Mouse (Mus musculus) spleen, adult 2 months (tissue): Measurements from ENCODE around the gene Trpv2.

ENCODE experiments used
- CTCF ChIP-seq: fragments of 200-500 bp; IDR thresholded peaks from 2 replicates; pipeline ENCODE4 v1.5.1; 2011; ENCODE audit warnings: mild to moderate bottlenecking, inconsistent platforms; ENCODE audit not compliant: insufficient read depth, insufficient read length, insufficient replicate concordance; ENCODE audit errors: extremely low read depth
- POLR2A ChIP-seq: fragments of 200-500 bp; IDR thresholded peaks from 2 replicates; pipeline ENCODE4 v1.6.1; 2011; ENCODE audit warnings: low read depth, low read length, inconsistent platforms

DNA sequence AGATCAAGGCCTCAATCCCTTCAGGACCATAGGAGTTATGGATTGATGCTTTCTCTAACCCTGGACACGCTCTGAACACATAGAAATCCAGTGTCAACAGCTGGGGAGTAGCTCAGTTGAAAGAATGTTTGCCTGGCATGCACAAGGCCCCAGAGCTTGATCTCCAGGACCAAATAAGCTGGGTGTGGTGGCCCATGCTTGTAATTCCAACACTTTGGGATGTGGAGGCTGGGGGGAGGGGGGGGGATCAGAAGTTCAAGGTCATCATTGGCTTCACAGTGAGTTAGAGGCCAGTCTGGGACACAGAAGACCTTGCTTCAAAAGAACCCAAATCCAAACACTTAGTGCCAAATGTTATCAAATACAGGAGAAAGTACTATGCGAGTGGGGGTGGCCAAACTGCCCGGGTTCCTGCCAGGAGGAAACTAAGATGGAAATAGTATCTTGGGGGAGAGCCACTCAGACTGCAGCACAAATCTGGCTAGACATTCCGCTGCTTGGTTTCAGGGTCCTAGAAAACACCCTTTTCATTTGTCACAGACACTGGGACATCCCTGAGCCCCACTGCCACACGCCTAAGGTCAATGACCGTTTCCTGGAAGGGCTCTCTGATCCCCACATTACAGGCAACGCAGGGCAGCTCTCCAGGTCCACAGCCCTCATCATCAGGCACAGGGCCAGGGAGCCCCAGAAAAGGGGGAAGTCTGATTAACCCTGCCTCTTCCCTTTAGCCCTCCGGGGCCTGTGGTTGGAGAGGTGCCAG lies 71.6 kb downstream of the Trpv2 start:
- no peak for TF ChIP-seq CTCF
- TF ChIP-seq POLR2A: no peak
